Mouse (Mus musculus) liver, adult 2 months (tissue): Measurements from ENCODE around the gene Epo. TPM values are rescaled to one million over a fixed set of nuclear protein-coding genes. Genes with fewer than 3 reads are reported as not detected.

Experiments
- DNase-seq: peaks from one replicate; pipeline ENCODE4 v3.0.0-alpha.2; 2011; ENCODE audit warnings: low read depth, low spot score; ENCODE audit errors: extremely low read depth
- H3K27ac ChIP-seq: fragments of 200-500 bp; replicated peaks from 2 replicates; pipeline ENCODE4 v1.5.1; 2012; ENCODE audit warnings: low read depth, mild to moderate bottlenecking, control low read depth, inconsistent platforms, low read length; ENCODE audit not compliant: insufficient read depth
- H3K27me3 ChIP-seq: fragments of 200-500 bp; 2 replicates; pipeline ENCODE4 v1.6.1; 2012; ENCODE audit warnings: mild to moderate bottlenecking, moderate library complexity, low read length, inconsistent platforms; ENCODE audit not compliant: control insufficient read depth, insufficient read depth
- H3K36me3 ChIP-seq: fragments of 200-500 bp; 2 replicates; pipeline ENCODE4 v1.6.1; 2012; ENCODE audit warnings: low read length, inconsistent platforms; ENCODE audit not compliant: control insufficient read depth, insufficient read depth
- H3K4me1 ChIP-seq: fragments of 200-500 bp; 2 replicates; pipeline ENCODE4 v1.6.1; 2011; ENCODE audit warnings: low read length; ENCODE audit not compliant: control insufficient read depth, insufficient read depth
- H3K4me3 ChIP-seq: fragments of 200-500 bp; 2 replicates; pipeline ENCODE4 v1.5.1; 2011; ENCODE audit warnings: low read depth, mild to moderate bottlenecking, control low read depth, low read length, moderate library complexity; ENCODE audit not compliant: insufficient read depth
- H3K79me2 ChIP-seq: fragments of 200-500 bp; 2 replicates; pipeline ENCODE4 v1.6.1; 2012; ENCODE audit warnings: inconsistent platforms, mild to moderate bottlenecking, low read length, moderate library complexity; ENCODE audit not compliant: control insufficient read depth, insufficient read depth
- H3K9ac ChIP-seq: fragments of 200-500 bp; 2 replicates; pipeline ENCODE4 v1.6.1; 2012; ENCODE audit warnings: low read depth, mild to moderate bottlenecking, control low read depth, inconsistent platforms, low read length
- CTCF ChIP-seq: fragments of 200-500 bp; IDR thresholded peaks from 2 replicates; pipeline ENCODE4 v1.5.1; 2011; ENCODE audit warnings: low read depth, low read length, control low read depth
- POLR2A ChIP-seq: fragments of 200-500 bp; IDR thresholded peaks from 2 replicates; pipeline ENCODE4 v1.6.1; 2011; ENCODE audit warnings: low read length, control low read depth; ENCODE audit not compliant: insufficient read depth; ENCODE audit errors: extremely low read depth
- WGBS: fragments of 180-500 bp; shearing (Covaris S2); methylation state at CpG from one replicate; pipeline ENCODE4 v1.1.7; 2018; 5-methylcytosine and 5-hydroxymethylcytosine counted together
- polyA plus RNA-seq: library from polyadenylated mRNA; depleted of rRNA; stranded (reverse); fragments of >200 nt; gene quantifications from 2 replicates; pipeline ENCODE4 v1.2.3, GENCODE M21; 2012
- total RNA-seq: library from RNA; depleted of rRNA; stranded (reverse); fragments of >200 nt; gene quantifications from 2 replicates; pipeline ENCODE4 v1.2.3, GENCODE M21; 2014

The Epo gene
- total and polyA plus RNA-seq, 2 experiments: not detected

- 2% methylated on average over 51 of the region's 51 CpGs for WGBS
- no peaks in the 10 kb centered on the region for H3K27me3 ChIP-seq
- H3K9ac ChIP-seq: peak overlapping the region; percentile 83
- H3K27ac ChIP-seq: peak overlapping the region; percentile 92
- no peak for DNase-seq
- TF ChIP-seq POLR2A: no peak
- TF ChIP-seq CTCF: no peak
- H3K79me2 ChIP-seq: peaks cover 19% of the 10 kb centered on the region
- peaks cover 11% of the 10 kb centered on the region for H3K36me3 ChIP-seq
- H3K4me1 ChIP-seq: peaks cover 7% of the 10 kb centered on the region; the same call in 1 of the 2 replicates
- H3K4me3 ChIP-seq: peak overlapping the region; percentile 78
Observed at GRCm38 (mm10) chr5:137531414-137532130, 1.5 kb downstream of the Epo start.

DNA sequence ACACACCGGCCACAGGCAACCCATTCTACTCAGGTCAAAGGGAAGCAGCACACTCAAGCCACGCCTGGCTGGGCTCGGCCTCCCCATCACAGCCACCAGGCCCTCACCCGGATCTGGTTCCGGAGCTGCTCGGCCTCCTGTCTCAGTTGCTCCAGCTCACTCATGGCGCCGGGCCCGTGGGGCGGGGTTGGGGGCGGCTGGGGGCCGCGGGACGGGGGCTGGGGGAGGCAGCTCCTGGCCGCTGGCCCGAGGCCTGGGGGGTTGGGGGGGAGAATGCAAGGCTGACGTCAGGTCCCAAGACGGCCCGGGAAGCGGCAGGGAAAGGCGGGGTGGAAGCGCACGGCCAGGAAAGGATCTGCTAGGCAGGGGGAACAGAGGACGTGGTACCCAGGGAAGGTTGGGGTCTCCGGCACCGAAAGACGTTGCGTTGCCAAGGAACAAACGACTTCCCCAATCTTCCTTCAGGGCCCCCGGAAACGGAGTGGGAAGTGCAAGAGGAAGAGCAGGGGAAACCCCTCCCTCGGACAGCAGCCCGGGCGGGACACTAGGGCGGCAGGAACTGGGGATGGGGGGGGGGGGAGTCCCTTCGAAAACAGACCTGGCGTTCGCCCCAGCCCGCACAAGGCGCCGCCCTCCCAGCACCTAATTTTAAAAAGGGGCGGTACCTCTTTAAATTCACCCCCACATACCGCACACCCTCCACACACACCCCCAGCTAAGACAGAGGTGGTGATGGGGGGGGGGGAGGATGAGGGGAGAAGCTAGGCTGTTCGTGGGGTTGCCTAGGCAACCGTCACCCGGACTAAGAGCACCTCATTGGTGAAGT lies 2.2 kb downstream of the Epo start:
- peak overlapping the region; percentile 78 for H3K4me3 ChIP-seq
- no peaks in the 10 kb centered on the region for H3K27me3 ChIP-seq
- peaks cover 11% of the 10 kb centered on the region for H3K36me3 ChIP-seq
- no peak for TF ChIP-seq POLR2A
- TF ChIP-seq CTCF: no peak
- H3K4me1 ChIP-seq: peaks cover 7% of the 10 kb centered on the region; the same call in 1 of the 2 replicates
- DNase-seq: peak; percentile 29
- peak overlapping the region; percentile 83 for H3K9ac ChIP-seq
- peaks cover 19% of the 10 kb centered on the region for H3K79me2 ChIP-seq
- peak overlapping the region; percentile 51 for H3K27ac ChIP-seq
- WGBS: 14% methylated on average over 45 of the region's 46 CpGs

- 87% methylated on average over 8 of the region's 8 CpGs for WGBS
- TF ChIP-seq CTCF (no peak), POLR2A (no peak)
- H3K4me1 ChIP-seq: peaks cover 7% of the 10 kb centered on the region; the same call in 1 of the 2 replicates
- H3K9ac ChIP-seq: peak overlapping the region; percentile 61; the same call in 1 of the 2 replicates
- H3K36me3 ChIP-seq: peaks cover 11% of the 10 kb centered on the region
- peaks cover 19% of the 10 kb centered on the region for H3K79me2 ChIP-seq
- peak overlapping the region; percentile 78 for H3K4me3 ChIP-seq
- no peaks in the 10 kb centered on the region for H3K27me3 ChIP-seq
- DNase-seq: no peak
- H3K27ac ChIP-seq: no peak overlapping the region; the same call in 1 of the 2 replicates
Observed at GRCm38 (mm10) chr5:137530075-137530474, 3.0 kb downstream of the Epo start.

DNA sequence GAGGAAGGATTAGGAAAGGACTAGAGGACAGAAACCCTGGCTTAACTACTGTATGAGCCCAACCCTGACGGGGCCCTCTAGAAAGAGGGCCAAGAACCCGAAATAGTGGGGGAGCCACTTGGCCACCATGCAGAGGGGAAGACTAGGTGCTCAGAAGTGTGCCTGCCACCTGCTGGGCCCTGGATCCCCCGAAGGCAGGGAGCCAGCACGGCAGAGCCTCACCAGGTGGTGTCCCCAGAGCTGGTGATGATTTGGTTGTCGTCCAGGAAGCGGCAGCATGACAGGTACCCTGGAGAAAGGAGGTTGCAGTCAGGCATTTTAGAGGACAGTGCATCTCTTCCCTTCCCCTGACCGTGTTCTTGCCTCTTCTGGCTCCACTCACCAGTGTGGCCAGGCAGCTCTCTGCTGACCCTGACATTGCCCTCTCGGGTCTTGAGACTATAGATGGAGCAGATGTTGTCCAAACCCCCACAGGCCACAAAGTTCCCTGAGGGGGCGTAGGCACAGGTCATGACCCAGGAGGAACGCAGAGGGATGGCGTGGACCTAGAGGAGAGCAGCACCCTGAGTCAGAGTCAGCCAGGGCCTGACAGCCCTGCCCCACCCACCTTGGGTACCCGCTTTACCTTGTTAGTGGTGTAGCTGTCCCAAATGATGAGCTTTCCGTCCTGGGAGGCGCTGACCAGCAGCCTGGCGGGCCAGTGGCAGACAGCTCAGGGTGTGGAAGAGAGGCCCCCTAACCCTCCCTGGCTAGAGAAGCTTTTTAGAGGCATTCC lies 3.6 kb downstream of the Epo start:
- H3K4me1 ChIP-seq: peaks cover 7% of the 10 kb centered on the region; the same call in 1 of the 2 replicates
- H3K9ac ChIP-seq: no peak overlapping the region
- 82% methylated on average over 15 of the region's 15 CpGs for WGBS
- H3K79me2 ChIP-seq: peaks cover 19% of the 10 kb centered on the region
- no peak for DNase-seq
- no peaks in the 10 kb centered on the region for H3K27me3 ChIP-seq
- H3K4me3 ChIP-seq: no peak overlapping the region
- peaks cover 11% of the 10 kb centered on the region for H3K36me3 ChIP-seq
- TF ChIP-seq POLR2A: no peak
- TF ChIP-seq CTCF: no peak
- no peak overlapping the region for H3K27ac ChIP-seq

GRCm38 (mm10) chr5:137528247-137528968 lies 4.6 kb downstream of the Epo start:
- Histone ChIP-seq H3K79me2 (peaks cover 19% of the 10 kb centered on the region), H3K36me3 (peaks cover 14% of the 10 kb centered on the region), H3K9ac (no peak overlapping the region), H3K27me3 (no peaks in the 10 kb centered on the region), H3K4me1 (peaks cover 4% of the 10 kb centered on the region; the same call in 1 of the 2 replicates), H3K4me3 (no peak overlapping the region), H3K27ac (no peak overlapping the region)
- 86% methylated on average over 22 of the region's 22 CpGs for WGBS
- DNase-seq: no peak
- TF ChIP-seq CTCF: no peak
